Mouse (Mus musculus) inflammation-experienced regulatory T-cells, adult 6 months (primary cell): ENCODE measurements around the gene Ndfip2. TPM values are rescaled to one million over a fixed set of nuclear protein-coding genes. Genes with fewer than 3 reads are reported as not detected.
A peak's percentile ranks its signal among the peaks of the same experiment; 100 is the strongest.

ENCODE experiments used
- ATAC-seq: one replicate; pipeline ENCODE4 v1.8.0; 2017
- polyA plus RNA-seq, 3 experiments: library from polyadenylated mRNA; unstranded; fragments of 100-300 nt; shearing (Covaris generic); gene quantifications; one replicate each; pipeline ENCODE4 v1.2.1; 2017

Ndfip2 gene
- 10 to 100 TPM; 40.2 to 58.3 (median 41.3) TPM for polyA plus RNA-seq

DNA sequence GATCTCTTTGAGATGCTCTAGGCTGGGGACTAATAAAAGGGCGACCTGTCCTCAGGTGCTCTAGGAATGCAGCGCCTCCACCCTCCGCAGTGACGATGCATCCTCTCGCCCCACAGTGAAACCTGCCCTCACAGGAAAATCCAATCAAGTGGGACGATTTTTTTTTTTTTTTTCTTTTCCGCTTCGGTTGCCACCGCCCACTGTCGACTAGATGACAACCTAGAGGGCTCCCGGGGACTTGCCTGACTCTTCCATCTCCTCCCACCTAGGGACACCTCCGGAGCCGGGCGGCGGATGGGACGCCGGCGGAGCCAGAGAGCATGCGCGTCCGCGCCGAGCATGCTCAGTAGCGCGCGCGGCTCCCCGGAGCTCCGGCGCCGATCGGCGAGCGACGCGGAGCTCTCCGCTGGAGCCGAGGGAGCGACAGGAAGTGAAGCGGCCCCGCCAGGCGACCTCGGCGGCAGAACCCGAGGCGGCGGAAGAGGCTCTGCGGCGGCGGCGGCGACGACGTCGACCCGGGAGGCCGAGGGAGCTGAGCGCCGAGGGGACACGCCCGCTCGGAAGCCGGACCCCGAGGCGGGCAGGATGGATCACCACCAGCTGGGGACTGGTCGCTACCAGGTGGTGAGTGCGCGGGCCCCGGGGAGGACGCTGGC is at the start of gene Ndfip2:
Gene Ndfip2 (plus strand): TSS at position 195 of the 656 bp plus-strand sequence.
- ATAC-seq: peak; percentile 82

DNA sequence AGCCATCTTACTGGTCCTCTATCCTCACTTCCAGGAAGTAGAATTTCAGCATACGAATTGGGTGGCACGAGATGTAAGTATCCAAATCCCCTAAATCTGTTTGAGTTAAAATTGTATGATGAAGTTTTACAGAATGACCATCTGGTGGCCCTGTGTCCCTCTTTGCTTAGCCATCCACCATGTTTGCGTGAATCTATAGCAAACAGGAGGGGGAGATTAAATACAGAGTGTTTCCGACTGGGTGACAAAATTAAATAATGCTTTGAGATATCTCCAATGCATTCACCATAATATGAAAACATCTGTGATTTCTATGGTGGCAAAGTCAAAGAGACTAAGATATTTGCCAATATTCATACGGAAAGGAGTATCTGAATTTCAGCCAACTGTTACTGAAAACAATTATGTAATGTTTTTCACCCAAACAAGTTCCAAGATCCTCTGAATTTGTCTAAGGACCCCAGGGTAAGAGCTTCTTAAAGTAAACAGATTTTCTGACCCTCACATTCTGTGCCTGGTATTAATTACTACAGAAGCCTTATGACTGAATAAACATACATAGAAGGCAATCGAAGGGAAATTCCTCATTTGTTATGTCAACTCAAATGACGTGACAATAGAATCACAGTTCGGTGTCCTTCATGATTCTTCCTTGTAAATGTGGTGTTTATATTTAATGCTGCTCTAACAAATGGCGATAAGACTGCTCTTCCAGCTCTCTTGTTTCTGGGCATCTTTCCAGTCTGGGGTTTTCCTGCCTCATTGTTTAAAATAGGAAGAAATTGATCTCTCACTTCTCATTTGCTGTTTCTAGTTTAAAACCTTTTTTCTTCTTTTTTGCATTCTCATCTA is 38.6 kb upstream of the Ndfip2 start:
- ATAC-seq: no peak

DNA sequence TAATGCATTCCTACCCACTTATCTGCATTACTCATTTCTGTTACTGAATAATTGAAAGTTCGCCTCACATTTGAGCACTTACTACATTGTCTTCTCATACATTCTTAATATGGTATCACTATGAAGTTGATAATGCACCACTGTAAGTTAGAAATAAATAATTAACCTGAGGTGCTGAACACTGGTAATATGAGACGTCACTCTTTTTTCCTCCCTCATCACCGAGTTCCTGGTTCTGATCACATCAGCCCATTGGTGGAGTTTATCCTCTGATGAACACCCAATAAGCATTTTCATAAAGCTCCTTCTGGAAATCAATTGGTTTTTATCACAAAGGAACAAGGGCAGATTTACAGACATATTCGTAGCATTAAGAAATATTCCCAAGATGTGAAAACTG is 36.1 kb upstream of the Ndfip2 start:
- no peak for ATAC-seq

DNA sequence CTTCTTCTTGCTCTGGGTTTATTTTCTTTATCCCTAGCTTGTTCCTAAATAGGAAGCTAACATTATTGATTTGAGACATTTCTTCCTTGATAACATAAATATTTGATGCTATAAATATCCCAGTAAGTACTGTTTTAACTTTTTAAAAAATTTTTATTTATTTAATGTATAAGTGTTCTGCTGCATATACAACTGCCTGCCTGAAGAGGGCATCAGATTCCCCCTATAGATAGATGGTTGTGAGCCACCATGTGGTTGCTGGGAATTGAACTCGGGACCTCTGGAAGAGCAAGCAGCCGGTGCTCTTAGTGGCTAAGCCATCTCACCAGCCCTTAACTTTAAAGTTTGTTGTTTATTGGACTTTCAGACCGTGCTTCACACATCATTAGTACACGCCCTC is 32.6 kb upstream of the Ndfip2 start:
- no peak for ATAC-seq

DNA sequence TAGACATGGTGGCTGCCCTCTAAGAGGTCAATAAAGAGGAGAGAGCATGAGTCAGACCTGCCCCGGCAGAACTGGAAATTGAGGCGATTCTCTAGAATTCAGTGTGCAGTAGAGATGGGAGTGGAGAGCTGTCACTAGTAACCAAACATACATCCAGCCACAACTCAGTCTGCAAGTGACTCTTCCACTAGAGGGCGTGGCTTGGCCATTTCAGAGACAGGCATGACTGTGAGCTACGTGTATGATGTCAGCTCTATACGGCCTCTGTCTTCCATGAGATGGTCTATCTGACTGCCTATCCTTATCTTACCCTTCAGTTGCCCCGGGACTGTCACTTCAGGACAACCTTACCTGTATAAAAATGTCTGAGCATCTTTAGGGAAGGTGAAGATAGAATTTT is 26.0 kb upstream of the Ndfip2 start:
- peak; percentile 96 for ATAC-seq

DNA sequence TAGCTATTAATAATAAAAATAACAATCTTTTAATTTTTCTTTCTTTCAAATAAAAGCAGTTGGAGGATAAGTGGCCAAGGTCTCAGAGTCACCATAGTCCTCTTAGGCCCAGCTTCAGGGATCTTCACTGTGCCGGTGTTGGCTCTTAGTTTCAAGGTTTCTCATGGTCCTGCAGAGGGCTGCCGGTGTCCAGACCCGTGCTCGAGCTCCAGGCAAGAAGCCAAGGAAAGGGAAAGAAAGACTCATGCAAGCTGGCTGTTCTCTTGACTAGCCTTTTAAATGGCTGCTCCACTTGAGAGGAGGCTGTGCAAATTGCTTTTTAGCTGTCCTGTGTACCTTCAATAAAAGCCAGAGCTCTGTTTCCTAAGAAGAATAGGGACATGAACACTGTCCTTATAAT is 21.8 kb upstream of the Ndfip2 start:
- ATAC-seq: no peak

DNA sequence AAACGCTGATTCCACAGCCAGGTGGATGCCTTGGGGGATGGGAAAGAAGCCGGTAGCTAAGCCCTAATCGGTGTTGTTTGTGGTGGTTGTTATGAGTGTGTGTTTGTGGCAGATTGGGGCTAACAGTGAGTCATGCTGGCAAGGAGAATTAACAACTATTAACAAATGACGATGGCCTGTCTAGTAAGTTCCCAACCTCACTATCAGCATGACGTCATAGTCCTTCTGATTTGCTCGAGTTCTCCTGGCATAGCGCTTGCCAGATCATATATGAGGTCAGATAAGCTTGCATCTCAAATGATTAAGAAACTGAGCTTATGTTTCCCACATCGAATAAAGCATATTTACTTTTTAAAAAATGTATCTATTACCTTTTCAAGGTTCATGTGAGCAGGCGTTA is 20.6 kb upstream of the Ndfip2 start:
- ATAC-seq: no peak

DNA sequence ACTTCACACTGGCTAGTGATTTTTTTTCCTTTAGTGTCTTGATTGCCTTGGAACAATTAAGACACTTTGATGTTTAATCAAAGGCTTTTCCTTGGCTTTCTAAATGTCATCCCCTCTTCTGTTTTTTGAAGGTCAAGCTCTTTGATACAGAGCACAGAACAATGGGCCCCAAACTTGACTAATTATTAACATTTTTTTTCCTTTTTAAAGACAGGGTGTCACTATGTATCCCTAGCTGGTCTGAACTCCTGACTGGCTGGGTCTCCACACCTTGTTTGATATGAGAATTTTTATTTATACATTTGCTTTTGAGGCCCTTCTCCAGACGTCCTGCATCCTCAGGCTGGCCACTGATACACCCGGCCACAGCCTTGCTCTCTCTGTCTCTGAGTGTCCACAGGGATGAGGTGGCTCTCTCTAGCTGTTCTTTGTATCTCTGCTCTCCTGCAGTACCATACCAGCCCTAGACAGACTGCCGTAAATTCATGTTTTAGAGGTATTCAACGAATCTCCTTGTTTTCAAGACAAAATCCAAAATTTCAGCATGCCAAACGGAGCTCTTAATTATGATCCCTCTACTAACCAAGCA is 19.8 kb upstream of the Ndfip2 start:
- ATAC-seq: no peak

DNA sequence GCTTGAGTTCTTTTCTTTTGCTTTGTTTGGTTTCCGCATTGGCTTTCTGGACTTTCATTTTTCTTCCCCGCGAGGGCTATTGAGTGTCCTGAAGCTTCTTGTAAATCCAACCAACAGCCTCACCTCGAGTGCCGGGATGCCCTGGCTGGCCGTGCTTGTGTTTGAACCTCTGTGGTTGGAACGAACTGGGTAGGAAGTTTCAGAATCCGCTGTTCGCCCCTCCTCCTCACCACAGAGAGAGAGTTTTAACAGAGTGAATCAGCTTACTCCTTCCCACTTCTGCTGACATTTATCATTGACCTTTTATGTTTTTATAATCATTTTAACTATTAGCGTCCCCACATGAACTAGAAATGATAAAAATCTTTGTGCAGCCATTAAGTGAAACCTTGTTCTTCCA is 18.3 kb upstream of the Ndfip2 start:
- ATAC-seq: peak; percentile 72

DNA sequence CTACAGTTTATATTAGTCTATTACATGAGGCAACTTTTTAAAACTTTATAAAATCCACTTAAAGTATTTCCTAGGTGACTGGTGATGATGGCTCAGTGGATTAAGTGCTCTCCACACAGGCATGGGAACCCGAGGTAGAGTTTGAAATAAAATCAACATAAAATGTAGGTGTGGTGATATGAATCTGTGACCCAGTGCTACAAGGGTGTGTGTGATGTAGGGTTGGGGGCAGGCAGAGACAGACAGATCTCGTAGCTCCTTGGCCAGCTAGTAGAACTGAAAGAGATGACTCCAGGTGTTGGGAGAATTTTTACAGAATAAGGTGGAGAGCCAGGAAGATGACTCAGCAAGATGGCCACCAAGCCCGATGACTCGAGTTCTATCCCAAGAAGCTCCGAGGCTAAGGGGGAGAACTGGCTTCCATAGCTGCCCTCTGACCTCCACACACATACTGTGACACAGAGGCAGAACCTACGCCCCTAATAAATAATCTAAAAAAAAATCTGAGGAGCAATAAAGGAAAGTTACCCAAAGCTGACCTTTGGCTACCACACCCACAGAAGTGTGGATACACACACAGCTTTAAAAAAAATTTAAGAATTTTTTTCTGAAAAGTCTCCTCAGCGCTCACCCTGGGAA is 14.4 kb upstream of the Ndfip2 start:
- ATAC-seq: no peak

DNA sequence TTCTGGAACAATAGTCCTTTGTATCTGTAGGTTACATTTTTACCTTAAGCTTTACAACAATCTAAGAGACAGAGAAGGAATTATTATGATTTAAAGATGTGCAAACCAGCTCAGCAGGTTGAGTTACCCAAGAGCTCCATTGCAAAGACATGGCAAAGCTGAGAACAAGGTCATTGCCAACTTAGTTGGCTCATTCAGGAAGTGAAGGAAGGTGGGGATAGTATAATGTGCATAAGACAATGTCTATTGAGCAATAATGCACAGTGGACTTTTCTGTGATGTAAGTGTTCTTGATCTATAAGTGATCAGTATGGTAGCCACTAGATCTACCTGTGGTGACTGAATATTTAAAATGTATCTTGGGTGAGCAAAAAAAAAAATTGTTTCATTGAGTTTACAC is 7.3 kb upstream of the Ndfip2 start:
- ATAC-seq: no peak

DNA sequence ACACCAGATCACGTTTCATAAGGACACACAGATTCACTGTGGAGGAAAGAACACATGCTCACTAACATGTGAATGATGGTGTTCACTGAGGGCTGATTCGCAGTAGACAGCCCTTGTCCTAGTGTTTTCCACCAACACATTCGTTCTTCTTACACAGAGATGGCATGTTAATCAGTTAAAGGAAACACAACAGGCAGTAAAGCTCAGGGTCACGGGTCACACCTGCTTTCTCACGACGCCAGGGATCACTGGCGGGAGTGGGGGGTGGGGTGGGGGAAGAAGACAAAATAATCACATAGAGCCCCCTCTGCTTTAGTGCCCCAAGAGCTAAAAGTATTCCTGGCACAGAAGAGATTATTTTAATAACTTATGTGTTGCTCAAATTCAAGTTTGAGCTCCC is 5.1 kb upstream of the Ndfip2 start:
- ATAC-seq: no peak

DNA sequence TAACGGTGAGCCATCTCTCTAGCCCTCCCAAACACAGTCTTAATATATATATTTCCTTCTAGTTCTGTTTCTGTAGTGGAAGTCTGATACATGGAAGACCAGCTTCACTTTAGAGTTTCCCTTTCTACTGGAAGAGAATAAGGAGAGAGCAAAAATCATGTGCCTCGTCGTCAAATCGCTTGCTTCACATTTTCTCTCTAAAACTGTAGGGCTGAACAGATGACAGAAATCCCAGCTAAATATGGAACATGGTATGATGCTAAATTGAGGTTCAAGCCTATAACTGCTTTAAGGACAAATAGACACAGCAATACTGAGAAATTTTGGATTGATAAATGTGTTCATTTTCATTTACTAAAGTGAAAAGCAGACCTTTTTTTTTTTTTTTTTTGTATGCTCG is 4.0 kb upstream of the Ndfip2 start:
- no peak for ATAC-seq

DNA sequence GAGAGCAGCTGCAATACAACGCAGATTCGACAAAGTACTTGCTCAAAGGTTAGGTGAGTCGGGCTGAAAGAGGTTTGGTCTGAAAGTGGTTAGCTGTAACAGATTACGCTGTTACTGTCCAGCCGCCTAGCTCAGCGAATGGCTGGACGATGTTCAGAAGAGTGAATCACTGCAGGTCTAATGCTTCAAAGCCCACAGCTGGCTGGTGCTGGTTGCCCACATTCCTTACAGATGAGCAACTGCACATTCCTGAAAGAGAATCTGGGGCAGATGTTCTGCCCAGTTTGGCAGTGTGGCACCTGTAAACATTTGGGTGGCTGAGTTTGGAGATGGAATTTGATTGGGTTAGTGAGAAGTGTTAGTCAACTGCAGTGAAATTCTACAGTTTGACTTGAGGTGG is 2.8 kb upstream of the Ndfip2 start:
- no peak for ATAC-seq

DNA sequence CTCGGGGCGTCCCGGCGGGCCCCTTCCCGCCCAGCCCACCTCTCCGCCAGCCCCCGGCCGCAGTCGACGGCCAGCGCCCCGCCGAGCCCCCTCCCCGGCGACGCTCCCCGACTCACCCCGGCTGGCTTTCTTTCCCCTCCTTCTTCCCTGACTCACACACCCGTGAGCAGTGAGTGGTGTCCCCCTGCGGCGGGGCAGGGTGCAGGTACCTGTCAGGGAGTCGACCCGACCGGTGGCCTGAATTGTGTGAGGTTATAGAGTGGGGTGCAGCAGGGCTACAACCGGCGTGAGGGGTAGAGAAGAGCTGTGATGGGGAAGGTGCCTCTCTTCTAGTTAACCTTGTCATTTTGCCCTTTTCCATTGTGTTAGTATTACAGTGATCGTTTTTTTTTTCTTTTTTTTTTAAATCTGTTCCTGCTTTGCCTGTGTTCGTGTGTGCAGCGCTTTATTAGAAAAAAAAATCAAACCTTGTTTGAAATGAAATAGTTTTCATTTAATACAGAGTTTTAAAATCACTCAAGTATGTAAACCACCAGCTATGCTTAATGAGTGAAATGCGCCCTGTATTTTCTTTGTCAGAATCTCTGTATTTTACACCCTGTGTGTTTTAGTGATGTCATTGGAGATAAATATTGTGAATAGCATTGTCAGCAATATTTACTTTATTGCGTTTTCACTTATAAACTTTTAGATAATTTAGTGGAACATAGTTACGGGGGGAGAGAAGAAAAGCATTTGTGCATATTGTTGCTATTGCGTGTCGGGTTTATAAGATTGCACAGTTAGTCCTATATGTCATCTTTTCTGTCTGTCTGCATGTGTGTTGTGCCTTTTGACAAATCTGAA is 885 bp downstream of the Ndfip2 start:
- ATAC-seq: peak; percentile 41

DNA sequence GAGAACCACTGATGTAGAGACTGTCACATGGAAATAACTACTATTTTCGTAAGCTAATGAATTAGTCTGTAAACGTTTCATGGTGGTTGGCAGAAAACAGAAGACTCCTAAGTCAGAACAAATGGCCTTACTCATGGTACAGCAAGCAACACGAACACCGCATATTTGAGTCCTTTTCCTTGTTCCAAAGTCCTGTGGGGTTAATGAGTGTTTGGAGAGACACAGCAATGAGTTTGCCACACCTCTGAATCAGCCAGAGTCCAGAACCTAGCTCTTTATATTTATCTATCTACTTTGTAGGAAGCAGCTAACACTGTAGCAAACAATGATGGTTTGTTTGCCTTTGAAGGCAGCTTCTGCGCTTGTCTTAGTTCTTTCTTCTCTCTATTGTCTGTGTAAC is 4.5 kb downstream of the Ndfip2 start:
- ATAC-seq: no peak

DNA sequence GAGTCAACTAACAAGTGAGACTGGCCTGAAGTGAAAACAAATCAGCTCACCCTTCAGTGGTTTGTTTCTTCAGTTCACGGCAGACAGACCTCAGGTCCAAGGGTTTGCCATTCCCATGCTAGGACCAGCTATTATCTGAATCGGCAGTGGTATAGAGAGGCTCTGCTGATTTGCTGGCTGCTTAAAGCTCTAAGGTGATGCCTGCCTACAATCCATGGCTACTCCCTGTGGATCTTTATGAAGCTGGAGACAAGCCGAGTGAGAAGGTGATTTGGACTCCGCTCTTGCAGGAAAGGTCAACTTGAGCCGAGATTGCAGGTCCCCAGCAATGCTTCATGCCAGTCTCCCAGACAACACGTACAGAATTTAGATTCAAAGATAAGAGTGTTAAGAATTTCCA is 8.7 kb downstream of the Ndfip2 start:
- ATAC-seq: no peak

DNA sequence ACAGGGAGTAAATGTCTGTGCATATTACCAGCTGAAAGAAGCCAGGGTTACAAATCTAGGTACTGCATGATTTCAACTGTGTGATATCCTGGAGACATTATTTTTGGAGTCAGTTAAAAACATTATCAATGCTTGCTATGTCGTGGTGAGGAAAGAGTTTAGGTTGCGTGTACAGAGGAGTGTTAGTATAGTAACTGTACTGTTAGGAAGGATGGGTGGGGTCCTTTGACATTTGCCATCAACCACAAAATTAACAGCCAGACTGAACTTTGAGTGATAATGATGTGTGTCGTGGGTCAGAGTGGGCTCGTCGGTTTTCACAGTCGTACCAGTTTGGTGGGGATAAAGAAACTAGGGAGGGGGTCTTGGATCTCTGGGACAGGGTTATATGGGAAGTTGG is 13.7 kb downstream of the Ndfip2 start:
- peak; percentile 16 for ATAC-seq

DNA sequence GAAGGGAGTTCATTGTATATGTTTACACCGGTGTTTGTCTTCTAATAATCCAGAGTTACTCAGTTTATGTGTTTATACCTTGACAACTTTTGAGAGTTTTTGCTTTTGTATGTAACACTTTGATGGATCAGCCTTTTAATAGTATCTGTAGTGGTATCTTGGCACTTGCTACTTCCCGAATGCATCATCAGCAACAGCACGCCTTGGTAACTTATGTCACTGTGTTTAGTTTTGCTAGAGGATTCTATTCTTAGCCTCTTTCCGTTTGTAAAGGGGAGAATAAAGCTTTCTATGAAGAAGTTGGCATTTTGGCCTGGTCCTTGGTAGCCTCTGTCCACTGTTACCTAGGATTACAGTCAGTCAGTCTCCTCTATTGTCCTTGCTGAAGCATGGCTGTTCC is 14.2 kb downstream of the Ndfip2 start:
- no peak for ATAC-seq

DNA sequence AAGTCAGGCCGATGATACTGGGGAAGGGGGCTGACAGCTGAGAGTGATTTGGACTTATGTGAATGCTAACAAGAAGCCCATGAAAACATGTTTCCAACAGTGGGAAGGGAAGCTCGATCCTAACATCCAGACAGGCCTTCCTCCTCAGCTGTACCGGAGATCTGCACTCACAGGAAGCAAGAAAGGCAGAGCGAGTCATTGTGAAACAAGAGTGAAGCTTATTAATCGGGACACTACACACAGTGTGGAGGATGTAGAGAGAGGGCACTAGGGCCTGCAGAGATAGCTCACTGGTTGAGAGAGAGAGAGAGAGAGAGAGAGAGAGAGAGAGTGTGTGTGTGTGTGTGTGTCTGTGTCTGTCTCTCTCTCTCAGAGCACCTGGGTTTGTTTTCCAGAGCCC is 16.8 kb downstream of the Ndfip2 start:
- ATAC-seq: peak; percentile 81

DNA sequence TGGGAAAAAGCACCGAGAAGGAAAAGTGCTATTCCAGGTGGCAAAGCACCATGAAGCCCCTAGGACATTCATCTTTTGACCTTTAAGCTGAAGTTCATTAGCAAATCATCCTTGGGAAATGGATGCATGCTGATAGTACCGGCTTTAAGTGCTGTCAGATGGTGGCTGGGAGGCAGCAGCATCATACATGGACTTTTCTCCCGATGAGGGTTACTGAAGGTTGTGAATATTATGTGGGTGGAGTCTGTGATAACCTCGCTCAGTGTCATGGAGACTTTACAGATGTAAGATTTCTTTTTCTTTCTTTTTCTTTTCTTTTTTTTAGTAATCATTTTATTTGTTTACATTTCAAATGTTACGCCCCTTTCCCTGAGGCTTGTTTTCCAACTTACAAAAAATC is 18.9 kb downstream of the Ndfip2 start:
- no peak for ATAC-seq

DNA sequence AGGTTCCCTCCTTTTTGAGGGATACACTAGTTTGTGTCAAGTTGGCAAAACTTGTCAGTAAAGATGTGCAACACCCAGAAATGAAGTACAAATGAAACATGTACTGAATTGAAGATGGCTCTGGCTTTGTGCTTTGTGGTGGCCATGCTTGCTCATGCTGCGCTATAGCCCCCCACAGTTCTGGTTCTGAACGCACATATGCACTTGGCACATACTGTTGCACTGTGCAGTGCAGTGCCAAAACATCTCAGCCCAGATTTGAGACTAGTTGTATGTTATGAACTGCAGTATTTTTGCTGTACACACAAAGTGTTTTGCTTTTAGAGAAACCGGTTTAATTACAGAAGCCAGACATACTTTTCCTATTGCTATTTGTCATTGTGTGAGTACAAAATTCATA is 25.7 kb downstream of the Ndfip2 start:
- ATAC-seq: no peak

DNA sequence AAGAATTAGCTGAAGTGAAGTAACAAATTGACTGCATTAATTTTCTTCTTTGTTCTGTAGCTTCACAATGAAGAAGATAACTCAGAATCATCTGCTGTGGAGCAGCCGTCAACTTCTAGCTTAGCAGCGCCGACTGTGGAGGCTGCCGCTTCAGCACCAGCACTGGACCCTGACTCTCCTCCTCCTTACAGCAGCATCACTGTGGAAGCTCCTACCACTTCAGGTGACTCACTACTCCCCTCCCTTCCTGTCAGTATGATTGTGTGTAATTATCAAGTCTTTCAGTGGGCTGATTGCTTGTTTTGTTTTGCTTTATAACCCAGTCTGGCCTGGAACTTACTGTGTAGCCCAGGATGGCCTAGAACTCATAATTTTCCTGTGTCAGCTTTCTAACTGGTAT is 29.2 kb downstream of the Ndfip2 start:
- ATAC-seq: peak; percentile 57
